Mouse (Mus musculus) cortical plate, adult 2 months (tissue): ENCODE data around the gene Idh1. TPM values are rescaled to one million over a fixed set of nuclear protein-coding genes. Genes with fewer than 3 reads are reported as not detected.
"Not testable (repeated sequence)": the region's sequence is repeated elsewhere in the genome, so short reads cannot be mapped to it uniquely, and the experiment has no call there.

Experiments used
- H3K27ac ChIP-seq: fragments of 200-500 bp; 2 replicates; pipeline ENCODE4 v1.5.1; 2012; ENCODE audit warnings: low read length, control low read depth, inconsistent platforms; ENCODE audit not compliant: insufficient read depth
- H3K4me1 ChIP-seq: fragments of 200-500 bp; 2 replicates; pipeline ENCODE4 v1.6.1; 2011; ENCODE audit warnings: low read length; ENCODE audit not compliant: control insufficient read depth, insufficient read depth
- H3K4me3 ChIP-seq: fragments of 200-500 bp; 2 replicates; pipeline ENCODE4 v1.5.1; 2011; ENCODE audit warnings: mild to moderate bottlenecking, low read length, control low read depth; ENCODE audit not compliant: insufficient read depth
- CTCF ChIP-seq: fragments of 200-500 bp; IDR thresholded peaks from 2 replicates; pipeline ENCODE4 v1.5.1; 2011; ENCODE audit warnings: mild to moderate bottlenecking, control low read depth, low read length; ENCODE audit not compliant: insufficient read depth; ENCODE audit errors: extremely low read depth
- POLR2A ChIP-seq: fragments of 200-500 bp; IDR thresholded peaks from 2 replicates; pipeline ENCODE4 v1.6.1; 2011; ENCODE audit warnings: mild to moderate bottlenecking, low read length, control low read depth; ENCODE audit not compliant: insufficient read depth; ENCODE audit errors: extremely low read depth
- polyA plus RNA-seq: library from polyadenylated mRNA; depleted of rRNA; stranded (reverse); fragments of >200 nt; gene quantifications from 2 replicates; pipeline ENCODE4 v1.2.3, GENCODE M21; 2012; rRNA removed

Gene Idh1
- polyA plus RNA-seq = 36.7 and 37.6 TPM in 2 replicates

DNA sequence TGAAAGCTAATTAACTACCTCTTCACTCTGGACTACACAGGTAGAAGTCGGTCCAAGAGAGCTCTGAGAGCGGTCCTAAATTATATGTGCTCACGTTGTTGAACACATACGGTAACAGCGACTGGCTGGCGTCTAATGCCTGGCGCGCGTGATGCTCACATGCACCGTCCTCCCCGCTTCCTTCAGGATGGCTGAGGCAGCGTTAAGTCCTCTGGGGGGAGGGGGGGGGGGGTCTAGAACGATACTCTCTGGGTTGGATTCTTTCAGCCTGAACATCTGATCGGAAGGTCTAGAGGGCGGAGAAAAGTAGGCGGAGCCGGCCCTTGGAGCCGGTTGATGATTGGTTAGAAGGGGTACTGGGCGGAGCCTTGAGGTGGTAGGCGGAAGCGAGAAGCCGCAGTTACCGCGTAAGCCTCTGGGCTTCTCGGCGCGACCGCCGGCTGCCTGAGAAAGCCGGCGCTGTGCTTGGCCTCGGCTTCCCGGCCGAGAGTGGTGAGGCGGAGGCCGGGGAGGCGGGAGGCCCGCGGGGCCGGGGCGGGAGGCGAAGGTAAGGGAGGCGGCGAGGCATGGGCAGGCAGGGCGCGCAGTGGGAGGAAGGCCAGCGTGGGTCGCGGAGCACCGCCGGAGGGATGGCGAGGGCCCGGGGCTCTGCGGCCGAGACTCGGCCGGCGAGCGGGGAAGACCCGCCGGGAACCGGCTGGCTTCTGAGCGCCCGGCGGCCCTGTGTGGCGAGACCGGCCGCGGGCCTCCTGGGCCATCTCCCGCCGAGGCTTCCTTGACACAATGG lies at the start of gene Idh1, which contains the start of gene Pikfyve:
Idh1 (minus strand) TSS at position 214 of the 787 bp plus-strand sequence.
Pikfyve (plus strand) TSS at position 397 of the 787 bp plus-strand sequence.
- Histone ChIP-seq H3K4me3 (peak within 1 kb of the TSS; percentile 89), H3K4me1 (peaks cover 1% of the 10 kb centered on the region; the same call in 1 of the 2 replicates), H3K27ac (peak within 1 kb of the TSS; percentile 76)
- peak; percentile 93 for TF ChIP-seq POLR2A
- no peak for TF ChIP-seq CTCF

DNA sequence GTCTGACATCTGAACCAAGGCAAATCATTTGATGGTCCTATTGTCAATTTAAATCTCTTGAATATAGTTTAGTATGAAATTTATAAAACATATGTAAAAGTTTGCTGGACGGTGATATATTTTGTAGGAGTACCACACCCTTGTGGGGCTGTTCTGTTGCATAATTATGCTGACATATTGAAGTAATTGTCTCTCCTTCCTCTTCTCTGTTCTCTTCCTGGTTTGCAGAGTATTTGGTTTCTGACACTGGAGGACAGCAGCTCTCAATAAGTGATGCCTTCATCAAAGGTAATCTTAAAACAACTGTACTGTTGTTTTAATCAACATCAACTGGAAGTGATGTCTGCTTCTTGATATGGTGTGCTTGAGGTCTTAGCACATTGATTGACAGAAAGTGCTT lies 44.3 kb upstream of the Idh1 start:
- Histone ChIP-seq H3K4me1 (no peaks in the 10 kb centered on the region), H3K4me3 (no peak overlapping the region), H3K27ac (no peak overlapping the region)
- TF ChIP-seq CTCF (no peak), POLR2A (no peak)

DNA sequence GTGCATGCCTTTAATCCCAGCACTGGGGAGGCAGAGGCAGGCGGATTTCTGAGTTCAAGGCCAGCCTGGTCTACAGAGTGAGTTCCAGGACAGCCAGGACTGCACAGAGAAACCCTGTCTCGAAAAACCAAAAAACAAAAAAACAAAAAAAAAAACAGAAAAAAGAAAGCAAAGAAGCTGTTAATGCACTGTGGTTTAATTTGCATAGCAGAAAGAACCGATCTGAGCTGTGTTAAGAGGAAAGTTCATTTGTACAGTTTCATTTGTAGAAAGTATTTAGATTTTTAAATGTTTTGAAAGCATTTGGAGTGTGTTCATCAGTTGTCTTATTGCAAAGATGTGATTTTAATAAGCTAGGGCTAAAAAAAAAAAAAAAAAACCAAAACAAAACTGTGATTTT lies 43.5 kb upstream of the Idh1 start:
- not testable (repeated sequence) for H3K4me1 ChIP-seq, H3K27ac ChIP-seq, H3K4me3 ChIP-seq

DNA sequence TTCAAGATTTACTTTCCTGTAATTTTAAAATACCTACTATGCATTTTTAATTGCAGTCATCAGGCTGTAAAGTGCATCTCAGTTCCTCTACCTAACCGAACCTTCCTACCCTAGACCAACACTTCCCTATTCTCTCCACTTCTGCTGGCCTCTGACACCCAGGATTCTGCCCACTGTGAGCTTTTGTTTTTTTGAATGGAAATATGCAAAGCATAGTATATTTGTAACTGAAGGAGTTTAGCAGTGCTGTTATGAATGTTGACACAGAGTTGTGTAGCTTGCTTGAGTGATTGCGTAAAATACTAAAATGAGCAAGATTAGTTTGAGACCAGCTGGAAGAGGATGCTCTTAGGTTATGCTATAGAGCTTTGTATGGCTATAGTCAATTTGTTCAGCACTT lies 41.4 kb upstream of the Idh1 start:
- H3K4me3 ChIP-seq = no peak overlapping the region
- no peak for TF ChIP-seq CTCF
- TF ChIP-seq POLR2A = no peak
- H3K4me1 ChIP-seq = no peaks in the 10 kb centered on the region
- H3K27ac ChIP-seq = no peak overlapping the region

DNA sequence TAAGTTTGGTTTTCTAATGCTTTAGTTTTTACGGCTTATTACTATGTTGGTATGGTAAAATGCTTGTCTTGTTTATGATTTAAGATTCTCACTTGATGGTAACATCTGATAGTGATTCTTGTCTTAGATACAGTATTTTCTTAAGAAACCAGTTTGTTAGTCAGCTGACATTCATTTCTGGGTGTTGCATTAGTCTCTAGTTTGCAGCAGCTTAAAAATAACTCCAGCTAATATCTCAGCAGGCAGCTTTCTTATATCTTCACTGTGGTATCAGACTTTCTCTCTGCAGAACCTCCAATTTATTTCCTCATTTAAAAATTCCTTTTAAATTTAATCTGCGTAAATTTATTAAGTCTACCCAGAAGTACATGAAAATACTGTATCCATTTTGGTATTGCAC lies 37.4 kb upstream of the Idh1 start:
- H3K4me1 ChIP-seq = no peaks in the 10 kb centered on the region
- H3K27ac ChIP-seq = no peak overlapping the region
- H3K4me3 ChIP-seq = no peak overlapping the region
- TF ChIP-seq CTCF = no peak
- no peak for TF ChIP-seq POLR2A

DNA sequence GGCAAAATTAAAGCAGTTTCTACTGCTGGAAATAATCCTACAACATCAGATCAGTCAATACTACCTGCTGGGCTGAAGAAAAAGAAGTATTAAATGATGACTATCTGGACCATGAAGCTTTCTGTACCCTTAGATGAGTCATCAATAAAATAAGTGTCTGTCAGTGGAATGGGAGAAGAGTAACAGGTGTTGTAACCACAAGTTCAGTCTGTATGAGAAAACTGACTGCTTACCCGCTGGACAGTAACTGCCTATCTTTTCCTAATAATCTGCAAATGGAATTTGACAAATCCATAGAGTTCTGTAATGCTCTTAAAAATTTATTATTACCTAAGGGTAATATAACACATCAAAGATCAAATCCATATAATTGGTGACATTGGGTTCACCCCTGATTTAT lies 31.7 kb upstream of the Idh1 start:
- H3K4me3 ChIP-seq = no peak overlapping the region
- H3K27ac ChIP-seq = no peak overlapping the region
- TF ChIP-seq POLR2A (no peak), CTCF (no peak)
- no peaks in the 10 kb centered on the region for H3K4me1 ChIP-seq

DNA sequence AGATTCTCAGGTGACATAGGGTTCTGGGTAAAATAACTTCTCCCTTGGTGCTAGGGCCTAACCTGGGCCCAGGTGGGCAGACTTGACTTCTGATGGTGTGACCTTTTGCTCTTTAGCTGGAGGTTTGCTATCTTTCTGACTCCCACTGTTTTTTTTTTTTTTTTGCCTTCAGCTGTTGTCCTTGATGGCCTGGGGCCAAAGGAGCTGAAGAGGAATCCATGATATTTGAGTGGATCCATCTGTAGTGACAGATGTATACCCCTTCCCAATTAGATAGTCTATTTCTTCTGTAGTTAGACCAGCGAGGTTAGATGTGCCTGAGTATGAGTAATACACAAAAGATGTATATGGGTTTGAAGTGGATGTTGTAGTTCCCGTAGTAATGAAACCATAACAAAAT lies 31.3 kb upstream of the Idh1 start:
- no peaks in the 10 kb centered on the region for H3K4me1 ChIP-seq
- no peak overlapping the region for H3K4me3 ChIP-seq
- TF ChIP-seq POLR2A (no peak), CTCF (no peak)
- H3K27ac ChIP-seq = no peak overlapping the region

DNA sequence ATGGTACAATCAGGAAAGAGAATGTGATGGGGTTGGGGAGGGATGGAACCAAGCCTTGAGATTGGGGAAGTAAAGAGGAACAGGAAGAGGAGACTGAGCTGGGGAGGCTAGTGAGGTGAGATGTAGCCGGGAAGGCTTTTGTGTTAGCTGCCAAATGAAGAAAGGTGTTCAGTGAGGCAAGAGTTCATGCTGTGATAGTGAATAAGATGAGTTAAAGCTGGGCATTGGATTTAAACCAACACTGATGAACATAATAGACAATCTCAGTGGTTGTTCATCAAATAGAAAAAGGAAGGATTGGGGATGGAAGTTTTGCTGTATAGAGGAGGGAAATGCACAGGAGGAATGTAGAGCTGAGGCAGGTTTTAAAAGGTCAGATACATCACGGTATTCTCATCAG lies 26.9 kb upstream of the Idh1 start:
- Histone ChIP-seq H3K4me3 (no peak overlapping the region), H3K27ac (no peak overlapping the region), H3K4me1 (no peaks in the 10 kb centered on the region)
- TF ChIP-seq POLR2A (no peak), CTCF (no peak)

DNA sequence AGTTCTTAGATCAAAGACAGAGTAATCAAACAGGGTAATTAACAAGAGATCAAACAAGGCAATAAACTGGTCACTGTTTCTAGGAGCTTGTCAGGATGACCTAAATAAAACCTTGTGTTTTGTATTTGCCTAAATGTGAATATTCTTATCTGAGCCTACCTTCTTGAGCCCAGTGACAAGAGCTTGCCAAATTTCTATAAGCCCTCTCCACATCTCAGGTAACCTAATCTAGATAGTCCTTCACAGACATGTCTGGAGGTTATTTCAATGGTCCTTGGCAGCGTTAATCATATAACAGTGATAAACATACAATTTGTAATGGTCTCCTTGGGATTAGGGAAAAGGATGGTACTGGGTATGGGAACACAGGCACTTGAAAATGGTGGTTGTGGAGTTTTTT lies 18.0 kb upstream of the Idh1 start:
- Histone ChIP-seq H3K4me3 (no peak overlapping the region), H3K27ac (no peak overlapping the region), H3K4me1 (no peaks in the 10 kb centered on the region)
- TF ChIP-seq CTCF (no peak), POLR2A (no peak)

DNA sequence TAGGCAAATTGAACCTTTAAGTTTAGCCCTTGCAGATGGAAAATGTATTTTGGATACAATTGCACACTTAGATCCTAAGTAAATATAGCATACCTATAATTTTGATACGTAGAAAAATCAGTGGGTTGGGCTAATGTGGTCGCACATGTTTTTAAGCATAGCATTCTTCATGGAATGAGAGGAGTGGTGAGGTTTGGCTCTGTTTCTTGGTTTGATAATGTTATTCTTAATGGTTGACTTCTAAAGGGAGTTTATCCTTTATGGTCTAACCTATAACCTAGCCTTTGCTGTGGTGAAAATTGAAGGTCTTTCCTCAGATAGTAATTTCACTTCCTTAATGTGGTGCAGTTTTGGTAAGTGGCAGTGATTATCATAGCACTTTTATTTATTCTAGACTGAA lies 12.6 kb upstream of the Idh1 start:
- Histone ChIP-seq H3K4me1 (no peaks in the 10 kb centered on the region), H3K27ac (no peak overlapping the region), H3K4me3 (no peak overlapping the region)
- TF ChIP-seq CTCF (no peak), POLR2A (no peak)
